Mouse (Mus musculus) midbrain, embryonic 10.5 days (tissue): ENCODE measurements around the gene Arpc3. TPM values are rescaled to one million over a fixed set of nuclear protein-coding genes. Genes with fewer than 3 reads are reported as not detected.

Source experiments
- DNase-seq: peaks from one replicate; pipeline ENCODE4 v3.0.0-alpha.2; 2017; ENCODE audit warnings: low spot score
- H3K27ac ChIP-seq: fragments of 300-500 bp; sonication (generic); replicated peaks from 2 replicates; pipeline ENCODE4 v1.5.1; 2016; ENCODE audit warnings: mild to moderate bottlenecking
- H3K27me3 ChIP-seq: fragments of 300-500 bp; sonication (generic); 2 replicates; pipeline ENCODE4 v1.6.1; 2016; ENCODE audit warnings: low read depth, mild to moderate bottlenecking; ENCODE audit not compliant: poor library complexity, severe bottlenecking
- H3K36me3 ChIP-seq: fragments of 300-500 bp; sonication (generic); 2 replicates; pipeline ENCODE4 v1.6.1; 2016; ENCODE audit warnings: mild to moderate bottlenecking, moderate library complexity
- H3K4me1 ChIP-seq: fragments of 300-500 bp; sonication (generic); 2 replicates; pipeline ENCODE4 v1.6.1; 2016
- H3K4me3 ChIP-seq: fragments of 300-500 bp; sonication (generic); 2 replicates; pipeline ENCODE4 v1.5.1; 2016; ENCODE audit warnings: mild to moderate bottlenecking, moderate library complexity
- H3K9me3 ChIP-seq: fragments of 300-500 bp; sonication (generic); replicated peaks from 2 replicates; pipeline ENCODE4 v1.6.1; 2016; ENCODE audit warnings: mild to moderate bottlenecking
- WGBS: fragments of 180-500 bp; shearing (Covaris S2); methylation state at CpG from one replicate; pipeline ENCODE4 v1.1.7; 2016; 5-methylcytosine and 5-hydroxymethylcytosine counted together
- polyA plus RNA-seq: library from polyadenylated mRNA; unstranded; fragments of >200 nt; fragmentation: Nextera tagmentation; extraction: Ambion mirVana; gene quantifications from 2 replicates; pipeline ENCODE4 v1.2.1, GENCODE M21; 2016

Gene Arpc3
- polyA plus RNA-seq, 1 experiment from 2014 or later, result 88.6 TPM

- 99% methylated on average over 2 of the region's 2 CpGs for WGBS
- no peak for DNase-seq
- Histone ChIP-seq H3K36me3 (peaks cover 54% of the 10 kb centered on the region), H3K4me1 (peaks cover 21% of the 10 kb centered on the region), H3K27ac (no peak overlapping the region), H3K4me3 (no peak overlapping the region), H3K9me3 (no peaks in the 10 kb centered on the region), H3K27me3 (no peaks in the 10 kb centered on the region)
These were observed 33.9 kb downstream of the Arpc3 start for GRCm38 (mm10) chr5:122425550-122425949.

- no peak for DNase-seq
- Histone ChIP-seq H3K27me3 (no peaks in the 10 kb centered on the region), H3K36me3 (peaks cover 98% of the 10 kb centered on the region), H3K9me3 (no peaks in the 10 kb centered on the region), H3K4me3 (no peak overlapping the region), H3K4me1 (no peaks in the 10 kb centered on the region), H3K27ac (no peak overlapping the region)
- WGBS, result 97% methylated on average over 4 of the region's 4 CpGs
These were observed 38.5 kb downstream of the Arpc3 start for GRCm38 (mm10) chr5:122430036-122430775.

GRCm38 (mm10) chr5:122431221-122431620 is 39.5 kb downstream of the Arpc3 start:
- DNase-seq, result no peak
- Histone ChIP-seq H3K9me3 (no peaks in the 10 kb centered on the region), H3K36me3 (peaks cover 99% of the 10 kb centered on the region), H3K27ac (no peak overlapping the region), H3K4me1 (no peaks in the 10 kb centered on the region), H3K4me3 (no peak overlapping the region), H3K27me3 (no peaks in the 10 kb centered on the region)
- WGBS, result 94% methylated on average over 8 of the region's 8 CpGs

GRCm38 (mm10) chr5:122434541-122434940 is 42.9 kb downstream of the Arpc3 start:
- no peak for DNase-seq
- 86% methylated on average over 4 of the region's 4 CpGs for WGBS
- H3K27ac ChIP-seq, result no peak overlapping the region
- H3K4me3 ChIP-seq, result no peak overlapping the region
- H3K36me3 ChIP-seq, result peaks cover 100% of the 10 kb centered on the region
- no peaks in the 10 kb centered on the region for H3K4me1 ChIP-seq
- no peaks in the 10 kb centered on the region for H3K27me3 ChIP-seq
- no peaks in the 10 kb centered on the region; the same call in 1 of the 2 replicates for H3K9me3 ChIP-seq

- 92% methylated on average over 19 of the region's 19 CpGs for WGBS
- H3K4me3 ChIP-seq, result no peak overlapping the region
- H3K27me3 ChIP-seq, result no peaks in the 10 kb centered on the region
- peaks cover 100% of the 10 kb centered on the region for H3K36me3 ChIP-seq
- H3K4me1 ChIP-seq, result no peaks in the 10 kb centered on the region
- H3K27ac ChIP-seq, result no peak overlapping the region
- DNase-seq, result no peak
- no peaks in the 10 kb centered on the region; the same call in 1 of the 2 replicates for H3K9me3 ChIP-seq
These were observed 47.9 kb downstream of the Arpc3 start for GRCm38 (mm10) chr5:122439400-122440094.

GRCm38 (mm10) chr5:122440095-122440630 is 48.5 kb downstream of the Arpc3 start:
- 95% methylated on average over 12 of the region's 12 CpGs for WGBS
- no peaks in the 10 kb centered on the region; the same call in 1 of the 2 replicates for H3K9me3 ChIP-seq

GRCm38 (mm10) chr5:122444492-122444891 is 52.8 kb downstream of the Arpc3 start:
- Histone ChIP-seq H3K4me1 (no peaks in the 10 kb centered on the region), H3K27me3 (no peaks in the 10 kb centered on the region), H3K36me3 (peaks cover 94% of the 10 kb centered on the region), H3K27ac (no peak overlapping the region), H3K4me3 (no peak overlapping the region), H3K9me3 (no peaks in the 10 kb centered on the region)
- DNase-seq, result no peak
- WGBS, result 95% methylated on average over 10 of the region's 10 CpGs

More at GRCm38 (mm10) chr5:122440095-122440630, 48.5 kb downstream of the Arpc3 start:
- Histone ChIP-seq H3K4me3 (no peak overlapping the region), H3K27me3 (no peaks in the 10 kb centered on the region), H3K27ac (no peak overlapping the region), H3K36me3 (peaks cover 100% of the 10 kb centered on the region), H3K4me1 (no peaks in the 10 kb centered on the region)
- DNase-seq, result no peak

- peaks cover 91% of the 10 kb centered on the region for H3K36me3 ChIP-seq
- H3K4me3 ChIP-seq, result no peak overlapping the region
- H3K27ac ChIP-seq, result no peak overlapping the region
- H3K27me3 ChIP-seq, result no peaks in the 10 kb centered on the region
- 95% methylated on average over 11 of the region's 11 CpGs for WGBS
- no peak for DNase-seq
- peaks cover 6% of the 10 kb centered on the region for H3K4me1 ChIP-seq
- no peaks in the 10 kb centered on the region for H3K9me3 ChIP-seq
These were observed 53.5 kb downstream of the Arpc3 start for GRCm38 (mm10) chr5:122445051-122445610.

GRCm38 (mm10) chr5:122447857-122448256 is 56.2 kb downstream of the Arpc3 start:
- DNase-seq, result no peak
- H3K4me1 ChIP-seq, result peaks cover 6% of the 10 kb centered on the region
- H3K27me3 ChIP-seq, result no peaks in the 10 kb centered on the region
- no peak overlapping the region for H3K4me3 ChIP-seq
- H3K27ac ChIP-seq, result no peak overlapping the region
- WGBS, result 89% methylated on average over 8 of the region's 8 CpGs
- peaks cover 82% of the 10 kb centered on the region for H3K36me3 ChIP-seq
- no peaks in the 10 kb centered on the region for H3K9me3 ChIP-seq

- Histone ChIP-seq H3K27me3 (no peaks in the 10 kb centered on the region), H3K4me1 (peaks cover 6% of the 10 kb centered on the region), H3K9me3 (no peaks in the 10 kb centered on the region), H3K27ac (no peak overlapping the region), H3K4me3 (no peak overlapping the region), H3K36me3 (peaks cover 82% of the 10 kb centered on the region)
- no peak for DNase-seq
- WGBS, result 87% methylated on average over 5 of the region's 5 CpGs
These were observed 57.2 kb downstream of the Arpc3 start for GRCm38 (mm10) chr5:122448869-122449268.

GRCm38 (mm10) chr5:122449946-122450345 is 58.3 kb downstream of the Arpc3 start:
- Histone ChIP-seq H3K36me3 (peaks cover 82% of the 10 kb centered on the region), H3K4me3 (no peak overlapping the region), H3K27me3 (no peaks in the 10 kb centered on the region), H3K27ac (no peak overlapping the region), H3K9me3 (no peaks in the 10 kb centered on the region), H3K4me1 (peaks cover 6% of the 10 kb centered on the region)
- WGBS, result 58% methylated on average over 7 of the region's 7 CpGs
- no peak for DNase-seq

GRCm38 (mm10) chr5:122450913-122451317 is 59.2 kb downstream of the Arpc3 start:
- H3K9me3 ChIP-seq, result no peaks in the 10 kb centered on the region
- WGBS, result 80% methylated on average over 5 of the region's 5 CpGs
- H3K4me1 ChIP-seq, result peaks cover 6% of the 10 kb centered on the region
- H3K4me3 ChIP-seq, result no peak overlapping the region
- H3K36me3 ChIP-seq, result peaks cover 82% of the 10 kb centered on the region
- H3K27ac ChIP-seq, result no peak overlapping the region
- no peak for DNase-seq
- no peaks in the 10 kb centered on the region for H3K27me3 ChIP-seq
